Mouse (Mus musculus) retina, postnatal 7 days (tissue): ENCODE data around the gene Gnai3.
A peak's percentile ranks its signal among the peaks of the same experiment; 100 is the strongest.

ENCODE experiments used
- DNase-seq: peaks from one replicate; pipeline ENCODE4 v3.0.0-alpha.2; 2012; ENCODE audit warnings: low read depth, low spot score

Gnai3 gene

GRCm38 (mm10) chr3:108083904-108084407 is 62.0 kb downstream of the Gnai3 start:
- no peak for DNase-seq

- no peak for DNase-seq
Observed at GRCm38 (mm10) chr3:108083161-108083560, 62.8 kb downstream of the Gnai3 start.

- no peak for DNase-seq
Observed at GRCm38 (mm10) chr3:108082251-108082875, 63.6 kb downstream of the Gnai3 start.

GRCm38 (mm10) chr3:108081681-108082080 is 64.3 kb downstream of the Gnai3 start:
- no peak for DNase-seq

- DNase-seq, result no peak
Observed at GRCm38 (mm10) chr3:108076836-108077235, 69.1 kb downstream of the Gnai3 start.

- DNase-seq, result no peak
Observed at GRCm38 (mm10) chr3:108072983-108073569, 72.9 kb downstream of the Gnai3 start.

GRCm38 (mm10) chr3:108070295-108071293 is 75.4 kb downstream of the Gnai3 start:
- DNase-seq, result no peak

- no peak for DNase-seq
Observed at GRCm38 (mm10) chr3:108069231-108069870, 76.6 kb downstream of the Gnai3 start.

- no peak for DNase-seq
Observed at GRCm38 (mm10) chr3:108068826-108069225, 77.1 kb downstream of the Gnai3 start.

GRCm38 (mm10) chr3:108067370-108067934 is 78.5 kb downstream of the Gnai3 start:
- DNase-seq, result no peak

- DNase-seq, result no peak
Observed at GRCm38 (mm10) chr3:108065551-108065950, 80.4 kb downstream of the Gnai3 start.

GRCm38 (mm10) chr3:108064672-108065071 is 81.3 kb downstream of the Gnai3 start:
- no peak for DNase-seq

GRCm38 (mm10) chr3:108062648-108063047 is 83.3 kb downstream of the Gnai3 start:
- no peak for DNase-seq

- peak; percentile 51 for DNase-seq
Observed at GRCm38 (mm10) chr3:108061420-108061819, 84.5 kb downstream of the Gnai3 start.
